Mouse (Mus musculus): ENCODE measurements at regions not wholly inside any gene's neighbourhood (a gene's known extent, or its start where the extent isn't known, plus 50 kb on each side); places are given as distances from the start of the nearest gene placed in this dataset.

DNA sequence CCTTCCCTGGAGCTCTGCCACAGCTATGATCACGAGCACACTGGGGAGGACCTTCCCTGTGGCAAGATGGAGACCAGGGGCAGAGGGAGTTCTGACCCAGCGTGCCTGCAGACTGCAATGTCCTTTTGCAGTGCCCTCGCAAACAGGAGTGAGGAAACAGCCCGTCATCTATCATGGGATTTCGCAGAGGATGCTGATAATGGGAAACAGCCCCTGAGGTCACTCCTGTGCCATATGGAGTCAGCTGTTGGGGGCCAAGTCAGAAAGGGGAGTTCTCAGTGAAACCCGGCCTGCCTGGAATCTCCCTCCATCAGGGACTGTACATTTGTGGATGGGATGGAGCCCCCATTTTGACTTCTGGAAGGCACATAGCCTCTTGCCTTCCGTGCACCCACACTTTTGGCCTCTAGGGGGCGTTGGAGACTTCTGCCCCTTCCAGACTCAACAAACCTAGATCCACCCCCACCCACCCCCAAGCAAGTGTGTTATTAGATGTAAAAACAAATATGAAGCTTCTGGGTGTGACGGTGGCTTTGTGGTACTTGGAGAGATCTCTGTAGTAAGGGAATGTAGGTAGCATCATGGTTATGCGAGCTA, 98.1 kb downstream of the Kdr start:
- no peak for DNase-seq (ENCODE audit: low spot score in 2 of 2)

DNA sequence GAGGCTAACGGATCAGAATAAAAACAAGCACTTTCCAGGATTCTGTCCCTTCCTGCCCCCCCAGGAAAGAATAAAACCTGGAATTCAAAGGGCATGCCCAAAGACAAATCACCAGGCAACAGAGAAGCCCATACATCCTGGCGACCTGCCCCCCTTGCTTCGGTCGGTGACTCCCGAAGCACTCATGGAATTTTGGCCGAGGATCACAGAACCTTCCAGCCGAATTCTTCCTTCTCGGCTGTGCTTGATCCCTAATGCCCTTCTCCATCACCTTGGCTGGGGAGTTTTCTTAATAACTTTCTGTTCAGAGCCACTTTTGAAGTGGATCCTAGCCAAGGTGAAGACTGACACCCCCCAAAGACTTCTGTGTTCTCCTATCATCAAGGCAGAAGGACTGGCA, 99.9 kb downstream of the Kdr start:
- no peak for DNase-seq (ENCODE audit: low spot score in 2 of 2)

DNA sequence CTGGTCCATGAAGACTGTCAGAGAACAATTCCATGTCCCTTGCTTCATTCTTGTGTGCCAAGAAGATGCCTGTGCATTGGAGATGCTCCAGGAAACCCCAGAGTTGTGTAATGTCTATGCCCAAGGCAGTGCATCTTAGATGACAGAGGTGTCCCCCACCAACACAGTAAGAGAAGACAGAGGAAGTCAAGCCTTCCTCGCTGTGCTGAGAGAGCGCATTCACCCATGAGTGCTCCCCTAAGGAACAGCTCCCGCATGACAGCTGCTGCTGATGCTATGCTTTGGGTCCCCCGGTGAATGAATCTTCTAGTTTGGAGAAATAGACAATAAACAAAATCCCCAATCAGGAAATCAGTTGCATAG, 100.7 kb downstream of the Kdr start:
- DNase-seq (ENCODE audit: low spot score in 2 of 2), result no peak

DNA sequence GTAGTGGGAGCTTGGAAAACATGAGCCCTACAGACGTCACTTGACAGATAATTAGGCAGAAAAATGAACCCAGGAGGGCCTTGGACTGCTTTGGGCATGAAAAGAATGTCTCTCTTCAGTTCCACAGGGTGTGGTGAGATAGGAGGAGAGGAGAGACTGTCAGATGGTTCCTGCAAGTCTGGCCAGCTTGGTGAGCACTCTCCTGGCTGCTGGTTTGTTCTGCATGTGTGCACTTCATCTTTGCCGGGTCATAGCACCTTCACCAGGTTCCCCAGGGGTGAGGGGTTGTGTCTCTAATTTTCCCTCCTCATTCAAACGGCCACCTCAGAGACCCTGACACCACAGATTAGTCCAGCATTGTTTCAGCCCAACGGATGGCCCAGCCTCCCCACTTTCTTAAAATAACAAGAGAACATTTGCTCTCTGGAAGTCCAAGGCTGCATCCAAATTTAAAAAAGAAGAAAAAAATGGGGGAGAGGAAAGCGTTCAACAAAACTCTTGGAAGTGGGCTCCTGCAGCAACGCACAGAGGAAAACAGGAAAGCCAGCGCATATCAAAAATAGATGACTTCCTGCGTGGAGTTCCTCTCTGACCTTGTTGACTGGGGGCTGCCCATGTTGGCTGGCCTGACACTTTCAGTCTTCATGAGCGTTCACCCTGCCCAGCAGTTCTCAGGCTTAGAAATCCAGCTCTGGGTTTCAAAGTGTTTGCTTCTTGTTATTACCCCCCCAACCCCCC, 101.2 kb downstream of the Kdr start:
- no peak for DNase-seq (ENCODE audit: low spot score in 2 of 2)

DNA sequence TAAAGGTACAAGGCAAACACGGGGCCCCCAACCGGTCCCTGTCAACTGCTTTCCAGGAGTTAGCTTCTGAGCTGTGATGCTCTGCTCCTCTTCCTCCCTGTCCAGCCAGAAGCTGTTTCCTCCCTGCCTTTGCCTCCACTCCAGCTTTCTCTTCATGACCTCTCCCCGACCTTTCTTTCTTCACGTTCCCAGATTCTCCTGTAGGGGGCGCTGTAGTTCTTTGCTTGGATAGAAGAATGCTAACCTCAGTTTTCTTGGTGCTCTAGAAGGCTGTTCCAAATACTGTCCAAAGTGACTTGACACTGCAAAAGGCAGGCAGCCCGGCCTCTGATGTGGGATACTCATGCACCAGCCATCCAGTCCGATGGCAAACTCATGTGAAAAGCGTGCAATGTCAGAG, 107.1 kb downstream of the Kdr start:
- DNase-seq (ENCODE audit: low spot score in 2 of 2), result peak; percentile 46 to 53

DNA sequence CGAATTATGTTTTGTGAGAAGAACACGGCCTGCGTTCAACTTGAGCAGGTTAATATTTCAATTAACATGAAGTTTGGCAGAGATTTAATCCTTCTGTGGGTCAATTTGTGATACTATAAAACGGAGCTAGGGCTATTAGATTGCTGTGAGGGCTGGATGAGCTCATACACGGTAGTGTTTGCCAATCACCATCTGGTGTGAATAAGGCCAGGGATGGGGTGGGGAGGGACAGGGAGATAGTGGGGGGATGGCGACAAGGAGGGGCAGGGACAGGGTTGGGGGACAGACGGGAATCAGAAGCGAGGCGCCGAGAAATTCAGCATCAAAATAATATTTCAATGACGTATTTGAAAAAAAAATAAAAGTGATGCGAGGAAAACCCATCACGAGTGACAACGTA, 107.6 kb downstream of the Kdr start:
- no peak for DNase-seq (ENCODE audit: low spot score in 2 of 2)

DNA sequence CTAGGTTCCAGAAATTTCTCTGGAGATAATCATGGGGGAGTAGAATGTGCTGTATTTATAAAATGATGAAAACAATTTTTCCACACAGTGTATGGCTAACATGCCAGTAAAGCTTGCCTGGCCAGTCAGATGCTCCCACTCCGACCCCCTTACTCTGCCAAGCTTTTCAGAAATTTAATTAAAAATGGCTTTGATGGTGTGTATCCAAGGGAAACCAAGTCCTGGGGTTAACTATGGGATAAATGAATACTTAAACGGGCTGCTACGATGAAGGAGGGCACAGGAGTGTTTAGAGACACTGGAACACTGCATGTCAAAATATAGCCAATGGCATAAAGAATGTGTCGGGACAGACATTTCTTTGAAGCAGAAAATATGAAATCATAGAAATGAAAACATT, 108.7 kb downstream of the Kdr start:
- no peak for DNase-seq (ENCODE audit: low spot score in 2 of 2)

DNA sequence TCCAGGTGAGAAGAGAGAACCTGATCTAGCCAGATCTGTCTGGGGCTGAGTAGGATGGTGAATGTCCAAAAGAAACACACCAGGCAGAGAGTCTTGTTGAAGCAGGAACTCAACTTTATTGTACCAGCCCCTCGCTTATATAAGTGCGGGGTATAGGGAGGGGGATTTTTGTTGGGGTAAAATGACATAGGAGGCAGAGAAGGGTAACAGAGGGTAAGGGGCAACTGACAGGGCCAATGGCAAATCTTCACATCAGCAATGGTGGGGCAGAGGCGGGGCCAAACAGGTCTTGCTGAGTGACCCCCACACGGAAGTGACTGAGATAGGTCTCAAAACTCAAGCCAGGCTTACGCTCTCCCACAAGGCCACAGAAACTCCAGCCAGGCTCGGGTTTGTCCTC, 113.2 kb downstream of the Kdr start:
- no peak for DNase-seq (ENCODE audit: low spot score in 2 of 2)

DNA sequence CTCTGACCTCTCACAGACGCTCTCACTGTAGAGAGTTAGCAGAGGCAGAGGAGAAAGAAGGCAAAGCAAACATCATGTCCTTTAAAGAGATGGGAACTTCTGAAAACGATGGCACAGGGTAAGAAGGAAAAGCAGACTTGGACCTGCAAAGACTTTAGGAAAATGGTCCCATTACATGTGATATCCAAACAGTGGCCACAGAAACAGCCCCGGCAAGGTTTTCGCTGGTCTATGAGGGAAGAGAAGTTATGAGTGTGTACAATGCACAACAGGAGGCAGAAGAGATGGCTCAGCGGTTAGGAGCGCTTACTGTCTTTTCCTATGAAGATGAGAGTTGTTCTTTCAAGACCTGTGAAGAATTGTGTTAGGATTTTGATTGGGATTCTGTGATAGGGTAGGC, 114.9 kb downstream of the Kdr start:
- no peak for DNase-seq (ENCODE audit: low spot score in 2 of 2)

DNA sequence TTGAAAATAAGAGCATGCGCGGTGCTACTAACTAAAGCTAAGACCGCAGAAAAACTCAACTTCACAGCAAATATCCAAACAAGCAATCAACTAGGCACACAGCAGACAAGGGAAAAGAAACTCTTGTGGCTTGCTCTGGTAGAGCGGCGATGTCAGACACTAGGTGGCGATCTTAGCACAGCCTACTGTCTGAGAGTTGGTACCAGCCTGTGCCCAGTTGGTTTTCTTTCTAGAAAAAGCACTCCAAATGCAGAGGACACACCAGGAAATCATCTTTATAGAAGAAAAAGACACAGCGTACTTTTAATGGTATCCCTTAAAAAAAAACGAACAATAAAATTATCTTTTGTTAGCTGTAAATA, 115.6 kb downstream of the Kdr start:
- no peak for DNase-seq (ENCODE audit: low spot score in 2 of 2)

DNA sequence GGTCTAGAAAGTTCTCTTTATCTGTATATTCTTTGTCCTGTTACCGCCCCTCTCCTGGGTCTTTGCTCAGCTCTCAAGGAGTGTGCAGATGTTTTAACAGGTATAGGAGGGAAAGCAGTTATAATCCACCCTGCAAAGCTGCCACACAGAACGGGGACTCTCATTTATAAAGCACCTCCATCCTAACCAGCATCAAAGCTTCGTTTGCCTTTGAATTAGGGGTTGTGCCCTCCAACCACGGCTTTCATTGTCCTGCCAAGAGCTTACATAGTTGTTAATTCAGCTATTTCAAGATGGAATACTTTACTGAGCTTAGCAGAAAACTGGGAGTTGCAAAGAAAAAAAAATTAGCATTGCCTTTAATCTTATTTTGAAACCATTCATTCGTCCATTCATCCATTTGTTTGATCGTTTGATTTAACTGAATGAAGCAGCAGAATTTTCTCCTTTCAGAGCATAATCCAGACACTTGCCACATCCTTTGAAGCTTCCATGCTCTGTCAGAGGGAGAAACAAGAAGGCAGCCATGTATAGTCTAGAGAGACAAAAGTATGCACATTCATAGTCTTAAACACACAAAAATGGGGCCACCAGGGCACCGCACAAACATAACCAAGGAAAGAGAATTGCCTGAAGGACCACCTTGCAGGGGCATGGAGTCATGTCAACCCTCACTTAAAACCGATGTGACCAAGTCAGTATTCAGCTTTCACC, 116.2 kb downstream of the Kdr start:
- DNase-seq (ENCODE audit: low spot score in 2 of 2), result no peak

DNA sequence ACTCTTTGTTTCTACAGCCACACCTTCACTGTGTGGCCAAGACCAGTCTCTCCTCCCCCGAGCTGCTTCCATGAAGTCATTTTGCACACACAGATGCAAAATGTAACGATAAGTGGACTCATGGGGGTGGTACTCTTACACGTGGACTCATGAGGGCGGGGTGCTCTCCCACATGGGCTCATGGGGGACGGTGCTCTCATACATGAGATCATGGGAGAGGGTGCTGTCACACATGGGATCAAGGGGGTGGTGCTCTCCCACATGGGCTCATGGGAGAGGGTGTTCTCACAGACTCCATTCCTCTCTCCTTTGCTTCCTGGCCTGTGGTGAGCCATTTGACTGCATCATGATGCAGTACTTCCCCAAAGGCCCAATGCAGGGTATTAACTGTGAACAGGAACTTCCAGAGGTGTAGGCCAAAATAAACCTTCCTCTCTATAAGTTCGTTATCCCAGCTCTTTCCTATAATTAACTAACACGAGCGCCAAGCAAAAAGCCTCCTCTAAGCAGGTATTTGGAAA, 118.9 kb downstream of the Kdr start:
- DNase-seq (ENCODE audit: low spot score in 2 of 2), result no peak

DNA sequence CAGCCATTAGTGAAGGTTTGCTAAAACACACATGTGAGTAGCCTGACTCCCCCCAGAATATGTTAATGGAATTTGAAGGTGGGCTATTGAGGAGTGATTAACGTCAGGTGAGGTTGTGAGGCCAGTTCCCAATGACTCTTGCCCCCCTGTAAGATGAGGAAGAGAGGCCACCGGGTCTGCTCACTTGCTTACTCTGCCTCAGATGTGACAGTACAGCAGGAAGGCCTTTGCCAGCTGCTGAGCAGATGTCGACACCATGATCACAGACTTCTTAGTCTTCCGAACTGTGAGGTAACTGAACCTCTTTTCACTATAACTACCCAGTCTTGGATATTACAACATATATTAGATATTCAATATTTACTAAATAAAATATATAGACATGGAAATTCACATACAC, 127.4 kb downstream of the Kdr start:
- DNase-seq (ENCODE audit: low spot score in 2 of 2), result no peak

DNA sequence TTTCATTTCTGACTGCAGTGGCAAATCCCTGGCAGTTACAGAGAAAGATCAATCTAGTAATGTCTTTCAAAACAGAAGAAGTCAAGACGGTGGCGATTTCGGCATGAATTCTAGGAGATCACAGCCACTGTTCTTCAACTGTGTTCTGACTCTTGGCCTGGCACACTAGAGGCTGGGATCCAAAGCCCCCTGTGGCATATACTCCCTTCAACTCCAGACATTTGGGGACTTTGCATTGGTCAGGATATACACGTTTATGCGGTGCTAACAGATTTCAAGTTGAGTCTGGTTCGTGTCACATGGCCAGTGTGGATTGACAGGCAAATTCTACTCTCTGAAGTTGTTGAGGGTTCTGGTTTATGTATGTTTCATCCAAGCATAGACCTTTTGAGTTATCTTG, 130.3 kb downstream of the Kdr start:
- DNase-seq (ENCODE audit: low spot score in 2 of 2), result no peak

DNA sequence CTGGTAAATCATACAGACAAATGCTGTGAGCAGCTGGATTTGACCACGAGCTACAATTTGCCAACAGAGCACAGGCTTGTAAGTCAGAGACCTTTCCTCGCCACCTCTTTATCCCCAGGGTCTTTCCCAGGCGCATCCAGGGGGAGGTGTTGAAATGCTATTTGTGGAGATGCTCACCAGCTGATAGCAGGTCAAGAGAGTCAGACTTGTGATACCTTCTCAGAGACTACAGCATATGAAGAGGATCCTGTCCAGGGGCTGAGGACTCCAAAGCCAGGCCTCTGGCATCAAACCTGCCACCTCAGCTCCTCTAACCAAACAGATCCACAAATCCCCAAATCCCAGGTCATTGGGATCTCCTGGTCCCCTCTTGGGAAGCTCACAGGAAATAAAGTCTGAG, 130.9 kb downstream of the Kdr start:
- DNase-seq (ENCODE audit: low spot score in 2 of 2), result no peak

DNA sequence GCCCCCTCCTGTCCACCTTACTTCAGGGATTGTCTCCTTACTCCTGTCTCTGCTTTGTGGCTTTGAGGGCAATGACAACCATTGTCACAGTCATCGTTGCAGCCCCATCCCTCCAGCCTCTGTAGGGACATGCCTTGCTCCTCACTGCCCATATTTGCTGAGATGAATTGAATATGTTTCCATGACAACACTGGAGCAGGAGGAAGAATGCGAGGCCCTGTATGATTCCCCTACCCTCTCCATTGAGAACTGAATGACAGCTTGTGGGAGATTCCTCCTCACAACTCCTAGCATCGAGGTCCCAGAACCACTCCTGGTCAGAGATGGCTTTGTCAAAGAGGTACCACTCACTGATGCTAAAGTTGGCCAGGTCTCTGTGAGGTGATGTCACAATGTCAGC, 132.2 kb downstream of the Kdr start:
- DNase-seq (ENCODE audit: low spot score in 2 of 2), result no peak

DNA sequence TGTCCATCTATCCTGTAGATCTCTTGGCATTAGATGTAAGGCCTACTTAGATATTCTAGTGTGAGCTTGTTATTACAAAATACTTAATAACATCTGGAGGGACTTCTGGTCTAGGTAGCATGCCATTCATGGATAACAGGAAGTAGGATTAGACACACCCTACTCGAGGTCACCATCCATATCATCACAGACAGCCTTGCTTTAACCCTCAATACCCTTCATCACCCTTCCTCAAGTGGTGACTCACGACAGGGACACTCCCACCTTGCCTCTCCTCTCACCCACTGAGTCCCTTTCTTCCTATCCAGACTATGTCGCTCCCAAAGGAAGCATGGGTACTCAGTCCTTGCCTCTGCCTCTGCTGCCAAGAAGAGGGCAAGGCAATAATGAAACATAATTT, 134.5 kb downstream of the Kdr start:
- no peak for DNase-seq (ENCODE audit: low spot score in 2 of 2)

DNA sequence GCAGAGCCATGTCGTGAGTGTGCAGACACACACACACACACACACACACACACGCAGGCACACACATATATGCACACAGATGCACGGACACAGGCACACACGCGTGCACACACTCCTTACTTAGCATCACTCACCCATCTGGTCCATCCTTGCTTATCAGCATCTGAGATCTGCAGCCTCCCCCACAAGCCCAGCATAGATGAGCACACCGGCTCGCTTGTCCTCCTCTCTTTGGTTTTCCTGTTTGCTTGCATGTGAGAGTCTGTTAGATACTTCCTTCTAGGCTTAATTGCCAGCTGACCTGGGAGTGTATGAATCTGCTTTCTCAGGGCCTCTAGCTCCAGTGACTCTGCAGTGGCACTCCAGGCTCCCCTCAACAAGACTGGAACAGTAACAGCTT, 137.8 kb downstream of the Kdr start:
- DNase-seq (ENCODE audit: low spot score in 2 of 2), result no peak

DNA sequence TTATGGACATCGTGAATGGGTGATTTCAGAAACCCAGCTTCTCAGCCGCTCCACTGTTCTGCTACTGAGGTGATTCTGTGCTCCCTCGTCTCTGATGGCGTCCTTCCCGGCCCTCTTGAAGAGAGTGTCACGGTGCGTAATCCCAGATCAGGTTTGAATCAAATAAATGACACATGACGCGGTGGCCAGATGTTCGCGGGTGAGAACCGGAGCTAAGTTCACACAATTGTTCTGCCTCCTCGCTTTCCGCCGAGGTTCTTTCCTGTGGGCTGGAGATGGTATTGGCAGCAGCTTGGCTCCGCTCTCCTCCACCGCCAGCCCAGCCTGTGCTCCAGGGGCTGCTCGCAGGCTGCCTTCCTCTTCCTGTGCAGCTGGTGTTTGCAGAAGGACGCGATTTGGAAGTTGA, 142.7 kb downstream of the Kdr start:
- peak; percentile 44 to 52 for DNase-seq (ENCODE audit: low spot score in 2 of 2)

DNA sequence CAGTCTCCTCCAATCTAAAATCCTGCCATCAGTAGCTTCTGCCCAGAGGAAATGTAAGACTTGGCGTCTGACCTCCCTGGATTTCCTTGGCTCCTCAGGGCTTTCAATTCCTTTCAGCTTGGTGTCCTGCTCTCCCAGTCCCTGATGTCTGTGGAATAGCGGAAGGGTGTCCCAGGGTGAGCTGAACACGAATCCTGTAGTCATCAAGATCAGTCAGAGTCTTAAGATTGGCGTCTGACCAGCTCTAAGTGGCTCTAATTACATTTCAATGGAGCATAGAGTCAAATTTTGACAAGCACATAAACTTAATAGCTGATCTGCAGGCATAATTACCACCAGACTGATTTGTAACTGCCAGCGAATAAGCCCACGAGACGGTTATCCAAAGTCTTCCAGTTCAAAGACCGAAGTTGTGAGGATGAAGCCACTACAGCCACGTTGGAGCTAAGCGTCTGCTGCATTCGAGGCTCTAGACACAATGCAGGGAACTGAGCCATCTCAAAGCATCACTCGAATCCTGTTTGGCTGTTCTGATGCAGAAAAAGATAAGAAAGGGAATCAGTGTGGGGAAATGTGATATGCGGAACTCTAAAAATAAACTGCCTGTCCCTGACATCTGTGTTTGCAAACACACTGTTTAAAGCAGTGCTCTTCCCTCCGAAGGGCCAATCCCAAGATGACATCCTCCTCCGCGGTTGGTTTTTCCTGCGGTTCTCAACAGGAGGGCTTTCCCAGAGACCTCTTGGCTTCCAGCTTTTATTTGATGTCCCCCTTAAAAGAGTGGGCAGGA, 143.3 kb downstream of the Kdr start:
- DNase-seq (ENCODE audit: low spot score in 2 of 2), result no peak

DNA sequence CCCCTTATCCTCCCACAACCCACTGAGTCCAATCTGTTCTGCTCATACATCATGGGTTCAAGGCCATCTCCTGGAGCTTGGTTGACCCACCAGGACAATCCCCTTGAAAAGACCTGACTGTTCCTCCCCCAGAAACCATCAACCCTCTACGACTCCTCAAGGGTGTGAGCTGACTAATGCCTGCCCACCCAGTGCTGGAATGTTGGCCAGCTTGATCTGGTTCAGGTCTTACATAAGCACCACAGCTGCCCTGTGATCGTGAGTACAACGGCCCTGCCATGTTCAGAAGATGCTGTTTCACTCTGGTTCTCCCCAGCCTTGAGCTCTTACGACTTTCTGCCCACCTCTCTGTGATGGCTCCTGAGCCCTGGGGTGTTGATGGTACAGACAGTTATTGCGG, 145.9 kb downstream of the Kdr start:
- DNase-seq (ENCODE audit: low spot score in 2 of 2), result no peak

DNA sequence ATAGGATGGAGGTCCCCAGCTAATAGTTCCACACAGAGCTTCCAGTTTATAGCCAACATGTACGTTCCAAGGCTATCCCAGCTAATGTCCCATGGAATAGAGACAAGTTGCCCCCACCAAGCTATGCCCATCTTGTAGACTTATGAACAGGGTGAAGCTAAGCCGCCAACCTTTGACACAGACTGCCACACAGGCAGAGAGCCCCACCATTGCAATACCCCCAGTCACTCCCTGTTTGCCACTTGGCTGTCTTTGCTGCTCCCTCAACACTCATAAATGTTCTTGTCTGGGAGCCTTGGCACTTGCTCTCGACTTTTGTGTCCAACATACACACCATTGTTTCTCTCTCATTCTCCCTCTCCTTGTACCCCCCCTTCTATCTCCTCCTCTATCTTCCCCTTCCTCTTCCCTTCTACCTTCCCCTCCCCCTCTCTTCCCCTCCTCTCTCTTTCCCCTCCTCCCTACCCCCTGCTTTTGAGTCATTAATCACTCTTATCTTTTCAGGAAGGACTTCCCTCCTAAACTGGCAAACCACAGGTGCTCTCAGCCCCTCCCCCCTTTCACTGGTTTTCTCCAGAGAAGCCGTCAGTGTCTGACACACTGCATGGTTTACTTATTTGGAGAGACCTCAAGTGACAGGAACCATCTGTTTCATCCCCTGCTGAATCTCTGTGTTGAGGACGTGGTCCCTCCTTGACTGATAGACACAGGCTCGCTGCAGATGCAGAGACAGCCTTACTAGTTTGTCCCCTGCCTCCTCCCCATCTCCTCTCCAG, 148.2 kb downstream of the Kdr start:
- peak; percentile 19 to 30 for DNase-seq (ENCODE audit: low spot score in 2 of 2)
